Mouse (Mus musculus) thymus, adult 2 months (tissue): ENCODE data around the gene Chil1.

Experiments used
- CTCF ChIP-seq: fragments of 200-500 bp; IDR thresholded peaks from 2 replicates; pipeline ENCODE4 v1.5.1; 2012; ENCODE audit warnings: mild to moderate bottlenecking, control low read depth, low read length, moderate library complexity, borderline replicate concordance; ENCODE audit not compliant: control insufficient read depth, poor library complexity, insufficient read depth; ENCODE audit errors: extremely low read depth
- POLR2A ChIP-seq: fragments of 200-500 bp; IDR thresholded peaks from 2 replicates; pipeline ENCODE4 v1.6.1; 2012; ENCODE audit warnings: mild to moderate bottlenecking, low read length, control low read depth, moderate library complexity; ENCODE audit not compliant: control insufficient read depth, poor library complexity, insufficient read depth; ENCODE audit errors: extremely low read depth

DNA sequence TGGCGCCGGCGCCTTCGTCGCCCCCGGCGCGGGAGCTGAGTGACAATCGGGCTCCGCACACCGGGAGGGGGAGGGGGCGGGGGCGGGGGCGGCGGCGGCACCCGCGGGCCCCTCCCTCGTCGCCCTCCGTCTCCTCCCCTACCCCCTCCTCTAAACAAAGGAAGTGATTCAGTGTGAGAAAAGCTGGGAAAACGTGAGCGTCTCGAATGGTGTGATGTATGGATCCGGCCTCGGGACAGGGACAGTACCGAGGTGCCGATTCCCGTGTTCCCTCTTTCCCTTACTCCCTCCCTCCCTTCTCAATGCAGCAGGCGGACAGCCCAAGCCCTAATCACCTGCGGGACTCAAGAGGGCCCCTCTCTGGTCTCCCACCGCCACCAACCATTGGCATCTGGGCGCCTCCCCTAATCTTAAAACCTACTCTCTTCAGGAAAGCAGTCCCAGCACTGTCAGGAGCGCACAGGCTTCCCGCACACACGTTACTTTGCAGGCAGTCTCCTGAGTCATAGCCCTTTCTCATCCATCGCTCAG, 53.5 kb downstream of the Chil1 start, which contains the start of gene Adora1:
- no peak for TF ChIP-seq CTCF
- no peak for TF ChIP-seq POLR2A
